Mouse (Mus musculus) cerebellum, adult 9-10 months (tissue): ENCODE measurements around the gene Tnk1.

Source experiments
- DNase-seq: peaks from one replicate; pipeline ENCODE4 v3.0.0; 2022

Tnk1 gene

DNA sequence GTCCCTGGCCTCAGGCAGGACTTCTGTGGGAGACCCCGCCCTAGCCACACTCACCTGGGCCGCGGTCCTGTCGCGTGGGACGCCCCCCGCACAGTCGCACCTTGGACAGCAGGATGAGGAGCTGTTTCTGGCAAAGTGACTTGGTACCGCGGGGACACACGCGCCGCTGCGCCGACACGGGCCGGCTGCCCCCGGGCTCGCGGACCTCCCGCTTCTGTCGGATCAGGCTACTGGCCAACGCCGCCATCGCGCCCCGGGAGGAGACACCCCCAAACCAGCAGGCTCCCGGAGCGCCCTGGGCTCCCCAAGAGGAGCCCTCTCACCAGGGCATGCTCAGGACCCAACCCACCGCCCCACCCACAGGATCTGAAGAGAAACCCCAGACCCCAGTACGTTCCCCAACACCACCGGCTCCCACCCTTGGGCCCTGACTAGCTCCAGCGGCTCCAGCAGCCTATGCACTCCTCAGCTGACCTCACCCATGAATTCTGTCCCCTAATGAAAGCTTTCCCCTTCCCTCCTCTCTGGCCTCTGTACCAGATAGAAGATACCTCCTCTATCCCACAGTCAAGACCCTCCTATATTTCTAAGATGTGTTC, 57.1 kb downstream of the Tnk1 start, which contains the start of gene Fgf11:
TSS of gene Fgf11 (minus strand) at position 479 of the 599 bp plus-strand sequence.
- DNase-seq = no peak
